Mouse (Mus musculus) common myeloid progenitor, adult 5-6 weeks (primary cell): ENCODE measurements around the gene Ift172. TPM values are rescaled to one million over a fixed set of nuclear protein-coding genes. Genes with fewer than 3 reads are reported as not detected.

ENCODE experiments used
- ATAC-seq: replicated peaks from 2 replicates; pipeline ENCODE4 v1.8.0; 2016; ENCODE audit warnings: low read depth, mild to moderate bottlenecking, moderate TSS enrichment, inconsistent platforms; ENCODE audit not compliant: poor library complexity, severe bottlenecking
- total RNA-seq: library from RNA; stranded (forward); fragments of 200-1000, 187-1606 nt; gene quantifications from 2 replicates; pipeline ENCODE4 v1.2.3, GENCODE M21; 2017

The Ift172 gene
- total RNA-seq: 32.7 and 48.5 TPM in 2 replicates

GRCm38 (mm10) chr5:31290521-31291360, at the start of gene Ift172:
Ift172 (minus strand) TSS chr5:31291116.
- ATAC-seq: peak; percentile 93

- ATAC-seq: peak; percentile 63; the same call in 1 of the 2 replicates
Observed at GRCm38 (mm10) chr5:31328255-31328654, 37.3 kb upstream of the Ift172 start.

GRCm38 (mm10) chr5:31326850-31327249, 35.9 kb upstream of the Ift172 start:
- ATAC-seq: 0 out of 2 replicates have a peak, but pooled peaks have one; percentile 29

- no peak for ATAC-seq
Observed at GRCm38 (mm10) chr5:31324085-31324484, 33.2 kb upstream of the Ift172 start.

GRCm38 (mm10) chr5:31322776-31323175, 31.9 kb upstream of the Ift172 start:
- no peak for ATAC-seq

GRCm38 (mm10) chr5:31312806-31313205, 21.9 kb upstream of the Ift172 start:
- no peak for ATAC-seq

- no peak for ATAC-seq
Observed at GRCm38 (mm10) chr5:31303093-31303492, 12.2 kb upstream of the Ift172 start.

GRCm38 (mm10) chr5:31301866-31302265, 10.9 kb upstream of the Ift172 start:
- ATAC-seq: no peak

- no peak for ATAC-seq
Observed at GRCm38 (mm10) chr5:31298486-31298885, 7.6 kb upstream of the Ift172 start.

- ATAC-seq: no peak
Observed at GRCm38 (mm10) chr5:31297981-31298380, 7.1 kb upstream of the Ift172 start.

GRCm38 (mm10) chr5:31297047-31297757, 6.3 kb upstream of the Ift172 start, which contains the start of gene Gckr:
Gckr (plus strand) TSS chr5:31297443.
- no peak for ATAC-seq

GRCm38 (mm10) chr5:31295606-31296141, 4.8 kb upstream of the Ift172 start, which contains the start of gene Fndc4:
Fndc4 (minus strand) TSS chr5:31296080.
- ATAC-seq: no peak

- no peak for ATAC-seq
Observed at GRCm38 (mm10) chr5:31294964-31295605, 4.2 kb upstream of the Ift172 start.

- no peak for ATAC-seq
Observed at GRCm38 (mm10) chr5:31291361-31291688, 409 bp upstream of the Ift172 start.

- no peak for ATAC-seq
Observed at GRCm38 (mm10) chr5:31289626-31290230, 1.2 kb downstream of the Ift172 start.

- no peak for ATAC-seq
Observed at GRCm38 (mm10) chr5:31288655-31289054, 2.3 kb downstream of the Ift172 start.

GRCm38 (mm10) chr5:31288225-31288624, 2.7 kb downstream of the Ift172 start:
- no peak for ATAC-seq

- 0 out of 2 replicates have a peak, but pooled peaks have one; percentile 25 for ATAC-seq
Observed at GRCm38 (mm10) chr5:31279245-31279988, 11.5 kb downstream of the Ift172 start.

GRCm38 (mm10) chr5:31273018-31273417, 17.9 kb downstream of the Ift172 start:
- no peak for ATAC-seq
